Mouse (Mus musculus) olfactory bulb, adult 2 months (tissue): ENCODE measurements around the gene Fitm2. TPM values are rescaled to one million over a fixed set of nuclear protein-coding genes. Genes with fewer than 3 reads are reported as not detected.

Experiments used
- H3K27ac ChIP-seq: fragments of 200-500 bp; 2 replicates; pipeline ENCODE4 v1.5.1; 2012; ENCODE audit warnings: low read depth, low read length; ENCODE audit not compliant: insufficient read depth
- H3K4me1 ChIP-seq: fragments of 200-500 bp; 2 replicates; pipeline ENCODE4 v1.6.1; 2012; ENCODE audit warnings: low read length; ENCODE audit not compliant: control insufficient read depth, insufficient read depth
- H3K4me3 ChIP-seq: fragments of 200-500 bp; 2 replicates; pipeline ENCODE4 v1.5.1; 2012; ENCODE audit warnings: mild to moderate bottlenecking, low read depth, low read length, moderate library complexity; ENCODE audit not compliant: insufficient read depth
- CTCF ChIP-seq: fragments of 200-500 bp; IDR thresholded peaks from 2 replicates; pipeline ENCODE4 v1.5.1; 2012; ENCODE audit warnings: low read depth, mild to moderate bottlenecking, low read length, moderate library complexity; ENCODE audit not compliant: insufficient read depth
- POLR2A ChIP-seq: fragments of 200-500 bp; IDR thresholded peaks from 2 replicates; pipeline ENCODE4 v1.6.1; 2012; ENCODE audit warnings: mild to moderate bottlenecking, low read depth, low read length, moderate library complexity; ENCODE audit not compliant: insufficient read depth
- WGBS: fragments of 180-500 bp; shearing (Covaris S2); methylation state at CpG from one replicate; pipeline ENCODE4 v1.1.7; 2018; 5-methylcytosine and 5-hydroxymethylcytosine counted together
- polyA plus RNA-seq: library from polyadenylated mRNA; stranded (reverse); fragments of >200 nt; gene quantifications from 2 replicates; pipeline ENCODE4 v1.2.4, GENCODE M21; 2012; ENCODE audit warnings: low replicate concordance; ENCODE audit not compliant: missing spikeins, insufficient read depth, insufficient read length

Gene Fitm2
- not detected in 2 replicates for polyA plus RNA-seq

DNA sequence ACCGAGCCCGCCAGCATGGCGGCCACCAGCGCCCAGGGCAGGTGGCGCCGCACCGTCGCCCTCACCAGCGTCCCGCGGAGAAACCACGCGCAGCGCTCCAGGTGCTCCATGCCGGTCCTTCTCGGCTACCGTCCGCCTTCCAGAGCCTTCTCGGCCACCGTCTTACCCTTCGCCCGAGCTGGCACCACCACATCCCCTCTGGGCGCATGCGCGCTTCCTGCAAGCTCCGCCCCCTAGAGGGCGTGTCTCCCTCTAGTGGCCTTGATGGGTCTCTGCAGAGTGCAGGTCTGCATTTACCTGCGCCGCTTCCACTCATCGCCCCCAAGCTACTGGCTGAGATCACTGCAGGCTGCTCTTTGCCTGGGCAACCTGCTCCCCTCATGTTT, at the start of gene Fitm2:
Gene Fitm2, minus strand, starts transcription at position 164 of the 386 bp plus-strand sequence.
- Histone ChIP-seq H3K4me3 (peak within 1 kb of the TSS; percentile 66), H3K27ac (no peak within 1 kb of the TSS), H3K4me1 (0 out of 2 replicates have a peak, but pooled peaks cover 6% of the 10 kb centered on the region)
- WGBS = under 1% methylated on average over 30 of the region's 30 CpGs
- TF ChIP-seq CTCF (peak; percentile 92), POLR2A (no peak; the same call in 1 of the 2 replicates)

DNA sequence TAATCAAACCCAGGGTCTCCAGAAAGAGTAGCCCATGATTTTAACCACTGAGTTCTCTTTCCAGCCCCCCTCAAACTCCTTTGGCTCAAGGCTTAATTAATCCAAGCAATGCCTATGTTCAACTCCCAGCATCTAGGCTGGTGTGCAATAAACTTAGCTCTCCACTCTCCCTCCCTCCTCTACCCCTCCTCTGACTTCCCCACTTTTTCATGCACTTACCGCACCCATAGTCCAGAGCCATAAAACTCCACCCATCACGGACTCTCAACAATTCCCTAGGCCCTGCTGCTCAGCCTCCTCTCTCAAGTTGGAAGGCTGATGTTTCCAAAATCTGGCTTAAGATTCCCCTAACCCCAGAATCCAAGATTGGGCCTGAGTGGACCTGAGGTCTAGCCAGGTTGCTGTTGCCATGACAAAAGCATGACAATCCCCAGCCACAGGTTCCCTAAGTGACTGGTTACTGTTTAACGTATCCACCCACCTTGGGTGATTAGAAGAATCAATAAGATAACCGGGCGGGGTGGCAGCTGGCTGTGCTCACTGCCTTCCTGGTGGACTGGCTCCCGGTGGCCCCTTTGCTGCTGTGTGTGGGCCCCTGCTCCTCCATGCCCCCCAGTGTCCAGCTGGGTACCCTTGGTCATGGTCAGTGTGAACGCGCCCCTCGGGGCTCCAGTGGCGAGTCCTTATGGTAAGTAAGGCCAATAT, 34.0 kb upstream of the Fitm2 start, which contains the start of gene Hnf4a:
Gene Hnf4a, plus strand, starts transcription at position 509 of the 705 bp plus-strand sequence.
- no peak within 1 kb of the TSS for H3K4me3 ChIP-seq
- TF ChIP-seq POLR2A = no peak
- no peak for TF ChIP-seq CTCF
- H3K27ac ChIP-seq = no peak within 1 kb of the TSS
- H3K4me1 ChIP-seq = no peaks in the 10 kb centered on the region
- 89% methylated on average over 10 of the region's 10 CpGs for WGBS

DNA sequence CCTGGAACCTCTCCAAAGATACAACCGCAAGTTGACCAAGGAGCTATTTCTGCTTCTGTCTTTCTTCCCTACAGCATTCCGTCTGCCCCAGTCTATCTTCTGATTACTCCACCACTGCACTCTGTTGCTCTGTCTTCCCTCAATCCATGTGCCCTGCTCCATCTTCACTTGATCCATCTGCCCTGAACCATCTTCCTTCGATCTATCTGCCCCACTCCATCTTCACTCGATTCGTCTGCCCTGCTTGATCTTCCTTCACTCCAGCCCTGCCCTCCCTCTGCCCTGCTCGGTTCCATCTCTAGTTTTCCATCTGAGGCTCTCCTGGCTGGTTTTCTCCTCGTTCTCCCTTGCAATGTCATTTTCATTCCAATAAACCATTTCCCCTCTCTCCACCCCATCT, 30.8 kb upstream of the Fitm2 start:
- WGBS = 81% methylated on average over 7 of the region's 7 CpGs

GRCm38 (mm10) chr2:163502219-163502618, 29.8 kb upstream of the Fitm2 start:
- no peak overlapping the region for H3K27ac ChIP-seq
- 34% methylated on average over 2 of the region's 2 CpGs for WGBS
- H3K4me3 ChIP-seq = no peak overlapping the region
- H3K4me1 ChIP-seq = no peaks in the 10 kb centered on the region
- no peak for TF ChIP-seq POLR2A
- TF ChIP-seq CTCF = no peak

More for the DNA sequence above, 30.8 kb upstream of the Fitm2 start:
- H3K27ac ChIP-seq = no peak overlapping the region
- TF ChIP-seq POLR2A (no peak), CTCF (no peak)
- no peak overlapping the region for H3K4me3 ChIP-seq
- no peaks in the 10 kb centered on the region for H3K4me1 ChIP-seq

GRCm38 (mm10) chr2:163494456-163494855, 22.0 kb upstream of the Fitm2 start:
- Histone ChIP-seq H3K4me3 (no peak overlapping the region), H3K27ac (no peak overlapping the region), H3K4me1 (no peaks in the 10 kb centered on the region)
- WGBS = 58% methylated on average over 6 of the region's 6 CpGs
- TF ChIP-seq CTCF (no peak), POLR2A (no peak)

DNA sequence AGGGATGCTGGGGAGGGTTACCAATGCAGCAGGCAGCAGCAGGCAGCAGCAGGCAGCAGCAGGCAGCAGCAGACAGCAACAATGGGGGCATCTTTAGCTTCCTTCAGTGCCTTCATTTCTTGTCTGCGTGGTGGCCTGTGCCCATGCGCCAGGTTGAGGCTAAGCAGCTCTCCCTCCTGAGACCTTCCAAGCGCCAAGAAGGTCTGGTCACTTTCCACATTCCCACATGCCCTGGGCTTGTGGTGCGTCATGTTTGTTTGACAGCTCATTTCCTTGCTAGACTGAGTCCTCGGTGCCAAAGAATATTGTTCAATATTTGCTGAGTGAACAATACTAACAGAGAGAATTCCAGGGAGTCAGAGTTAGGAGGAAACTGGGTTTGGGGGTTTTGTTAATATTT, 21.5 kb upstream of the Fitm2 start:
- H3K4me3 ChIP-seq = no peak overlapping the region
- H3K27ac ChIP-seq = no peak overlapping the region
- no peak for TF ChIP-seq CTCF
- no peak for TF ChIP-seq POLR2A
- WGBS = 65% methylated on average over 5 of the region's 5 CpGs
- H3K4me1 ChIP-seq = no peaks in the 10 kb centered on the region

GRCm38 (mm10) chr2:163493031-163493430, 20.6 kb upstream of the Fitm2 start:
- 45% methylated on average over 5 of the region's 5 CpGs for WGBS
- Histone ChIP-seq H3K27ac (no peak overlapping the region), H3K4me3 (no peak overlapping the region), H3K4me1 (no peaks in the 10 kb centered on the region)
- TF ChIP-seq POLR2A (no peak), CTCF (no peak)

DNA sequence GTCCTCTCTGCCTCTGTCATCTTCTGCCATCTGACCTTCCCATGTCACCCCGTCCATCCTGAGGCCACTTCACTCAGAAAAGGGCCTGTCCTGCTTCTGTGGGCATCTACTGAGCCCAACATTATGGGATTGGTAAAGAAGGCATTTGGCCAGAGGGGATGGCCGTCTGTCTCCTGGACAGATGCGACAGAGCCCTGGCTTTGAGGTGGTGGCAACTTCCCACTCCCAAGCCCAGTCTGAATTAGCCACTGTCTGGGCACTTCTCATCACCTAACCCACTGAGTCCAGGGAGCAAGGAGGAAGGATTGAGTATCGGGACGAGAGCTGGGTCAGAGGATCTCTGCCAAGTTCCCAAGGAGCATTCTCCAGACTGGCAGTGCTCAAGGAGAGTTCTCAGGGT, 19.6 kb upstream of the Fitm2 start, which contains the start of gene R3hdml:
Gene R3hdml, plus strand, starts transcription at position 301 of the 400 bp plus-strand sequence.
- no peak within 1 kb of the TSS for H3K4me3 ChIP-seq
- WGBS = 83% methylated on average over 5 of the region's 5 CpGs
- no peaks in the 10 kb centered on the region for H3K4me1 ChIP-seq
- TF ChIP-seq POLR2A (no peak), CTCF (no peak)
- no peak within 1 kb of the TSS for H3K27ac ChIP-seq

DNA sequence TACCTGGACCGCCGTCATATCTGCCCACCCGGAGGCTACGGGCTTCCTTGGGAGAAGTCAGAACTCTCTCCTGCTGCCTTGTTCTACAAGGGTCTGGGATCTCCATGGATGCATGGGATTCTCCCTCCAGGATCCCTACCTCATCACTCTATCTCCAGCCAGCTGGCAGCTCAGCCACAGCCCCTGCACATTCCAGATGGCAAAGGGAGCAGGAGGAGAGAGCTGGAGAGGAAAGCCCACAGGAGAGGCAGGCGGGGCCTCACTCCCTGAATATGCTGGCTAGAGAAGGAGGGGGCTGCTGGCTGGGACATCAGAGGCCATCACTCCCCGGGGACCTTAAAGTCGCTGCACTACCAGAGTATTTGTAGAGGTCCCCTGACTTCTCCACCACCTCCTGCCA, 18.9 kb upstream of the Fitm2 start:
- Histone ChIP-seq H3K27ac (no peak overlapping the region), H3K4me3 (no peak overlapping the region), H3K4me1 (no peaks in the 10 kb centered on the region)
- WGBS = 69% methylated on average over 7 of the region's 7 CpGs
- TF ChIP-seq CTCF (no peak), POLR2A (no peak)
